Mouse (Mus musculus): ENCODE data around the gene Cd8a. TPM values are rescaled to one million over a fixed set of nuclear protein-coding genes. Genes with fewer than 3 reads are reported as not detected.
A peak's percentile ranks its signal among the peaks of the same experiment; 100 is the strongest.

Gene Cd8a
- total RNA-seq, 2 experiments from 2014 or later: 3.6 TPM; not detected in 1

- DNase-seq: no peak
- intact Hi-C loops (cut with DNase I): no loop called here
Measured at GRCm38 (mm10) chr6:71369416-71369815, 3.8 kb upstream of the Cd8a start.

DNA sequence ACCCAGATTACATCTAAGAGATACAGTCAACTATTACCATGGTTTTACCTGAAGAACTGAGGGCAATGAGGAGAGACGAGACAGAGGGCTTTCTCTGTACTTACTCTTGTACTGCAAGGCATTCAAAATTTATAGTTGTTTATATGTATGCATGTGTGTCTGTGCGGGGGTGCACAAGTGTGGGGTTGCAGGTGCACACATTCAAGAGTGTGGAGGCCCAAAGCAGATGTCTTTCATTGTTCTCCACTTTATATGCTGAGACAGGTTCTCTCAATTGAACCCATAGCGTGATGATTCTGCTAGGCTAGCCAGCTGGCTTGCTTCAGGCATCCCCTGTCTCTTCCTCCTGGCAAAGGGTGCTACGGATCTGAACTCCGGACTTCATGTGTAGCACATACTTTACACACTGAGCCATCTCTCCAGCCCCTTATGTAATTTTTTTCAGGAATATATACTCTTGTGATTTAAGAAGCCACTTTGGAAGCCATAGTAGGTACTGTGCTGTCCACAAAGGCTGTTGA, 2.1 kb upstream of the Cd8a start:
- no peak for DNase-seq
- intact Hi-C loops (cut with DNase I): no loop called here

DNA sequence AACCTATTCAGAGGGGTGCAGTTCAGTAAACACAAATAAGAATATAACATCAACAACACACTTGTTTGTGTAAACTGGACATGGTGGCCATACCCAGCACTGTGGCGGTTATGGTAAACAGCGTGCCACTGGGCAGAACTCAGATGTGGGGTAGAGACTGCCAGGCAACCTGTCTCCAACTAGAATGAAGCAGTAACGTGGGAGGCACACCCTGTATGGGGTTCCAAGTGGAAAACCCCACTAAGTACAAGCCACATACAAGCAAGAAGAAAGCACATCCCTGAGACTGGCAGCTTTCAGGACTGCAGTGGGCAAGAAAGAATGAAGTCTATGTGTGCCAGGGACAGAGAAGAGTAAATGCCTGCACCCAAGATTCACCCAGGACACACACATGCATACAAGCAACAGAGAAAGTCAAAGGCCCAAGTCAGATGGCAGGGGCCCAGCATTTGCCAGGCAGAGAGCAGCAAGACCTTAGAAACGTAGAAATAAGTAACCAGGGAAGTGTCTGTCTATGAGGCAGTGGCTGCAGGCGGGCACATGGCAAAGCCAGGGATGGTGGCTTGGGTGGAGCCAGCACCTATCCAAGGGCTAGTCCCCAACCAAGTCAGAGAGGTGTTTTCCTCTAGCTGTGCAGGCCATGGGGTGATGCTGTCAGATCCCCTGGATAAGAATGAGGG, 1.0 kb upstream of the Cd8a start:
- DNase-seq: no peak
- intact Hi-C loops (cut with DNase I): no loop called here

DNA sequence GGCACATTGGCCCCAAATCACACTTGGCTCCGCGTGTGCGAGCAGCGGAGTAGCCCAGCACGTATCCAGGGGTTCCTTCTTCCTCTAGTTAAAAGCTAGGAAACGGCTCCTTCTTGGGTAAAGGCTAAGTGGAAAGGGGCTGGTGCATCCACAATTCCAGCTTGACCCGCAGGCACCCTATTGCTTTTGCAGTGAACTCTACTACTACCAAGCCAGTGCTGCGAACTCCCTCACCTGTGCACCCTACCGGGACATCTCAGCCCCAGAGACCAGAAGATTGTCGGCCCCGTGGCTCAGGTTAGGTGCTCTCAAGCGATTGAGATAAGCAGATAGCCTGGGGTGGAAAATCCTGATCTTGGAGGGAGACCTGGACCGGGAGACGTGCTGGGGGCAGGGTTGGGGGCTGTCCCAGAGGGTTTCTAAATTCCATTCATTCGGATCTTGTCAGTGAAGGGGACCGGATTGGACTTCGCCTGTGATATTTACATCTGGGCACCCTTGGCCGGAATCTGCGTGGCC, 1.1 kb downstream of the Cd8a start:
- intact Hi-C loops (cut with DNase I): no loop called here
- DNase-seq: no peak

GRCm38 (mm10) chr6:71374921-71375320, 1.7 kb downstream of the Cd8a start:
- intact Hi-C loops (cut with DNase I): no loop called here
- no peak for DNase-seq

DNA sequence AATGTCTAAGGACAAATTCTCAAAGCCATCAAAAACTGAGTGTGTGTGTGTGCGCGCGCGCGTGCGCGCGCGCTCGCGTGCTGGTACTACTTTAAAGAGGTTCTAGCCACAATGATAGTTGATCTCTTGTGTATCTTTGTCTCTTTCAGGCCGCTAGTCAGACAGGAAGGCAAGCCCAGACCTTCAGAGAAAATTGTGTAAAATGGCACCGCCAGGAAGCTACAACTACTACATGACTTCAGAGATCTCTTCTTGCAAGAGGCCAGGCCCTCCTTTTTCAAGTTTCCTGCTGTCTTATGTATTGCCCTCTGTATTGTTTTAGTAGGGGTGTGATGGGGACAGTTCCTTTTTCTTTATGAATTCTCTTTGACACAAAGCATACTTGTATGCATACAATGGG, 3.5 kb downstream of the Cd8a start:
- intact Hi-C loops (cut with DNase I): no loop called here

GRCm38 (mm10) chr6:71381654-71382053, 8.4 kb downstream of the Cd8a start:
- intact Hi-C loops (cut with DNase I): no loop called here
- no peak for DNase-seq

More for the DNA sequence above, 3.5 kb downstream of the Cd8a start:
- DNase-seq: no peak

DNA sequence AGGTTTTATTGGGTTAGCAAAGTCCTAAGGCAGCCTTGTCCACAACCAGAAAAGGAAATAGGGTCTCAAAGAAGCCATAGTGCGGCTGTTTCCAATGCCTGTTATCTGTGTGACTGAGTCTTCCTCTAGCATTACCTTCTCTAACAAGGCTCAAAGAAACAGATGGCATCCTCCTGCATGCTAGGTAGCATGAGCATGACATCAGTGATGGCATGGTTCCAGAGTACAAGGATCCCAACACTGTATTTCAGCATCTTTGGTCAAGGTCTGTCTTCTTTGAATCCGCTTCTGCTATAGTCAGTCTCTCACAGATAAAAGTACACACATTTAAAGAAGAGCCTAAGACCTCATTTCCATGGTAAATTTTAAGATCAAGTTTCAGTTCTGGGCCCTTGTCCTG, 17.3 kb downstream of the Cd8a start:
- intact Hi-C loops (cut with DNase I): no loop called here
- no peak for DNase-seq

DNA sequence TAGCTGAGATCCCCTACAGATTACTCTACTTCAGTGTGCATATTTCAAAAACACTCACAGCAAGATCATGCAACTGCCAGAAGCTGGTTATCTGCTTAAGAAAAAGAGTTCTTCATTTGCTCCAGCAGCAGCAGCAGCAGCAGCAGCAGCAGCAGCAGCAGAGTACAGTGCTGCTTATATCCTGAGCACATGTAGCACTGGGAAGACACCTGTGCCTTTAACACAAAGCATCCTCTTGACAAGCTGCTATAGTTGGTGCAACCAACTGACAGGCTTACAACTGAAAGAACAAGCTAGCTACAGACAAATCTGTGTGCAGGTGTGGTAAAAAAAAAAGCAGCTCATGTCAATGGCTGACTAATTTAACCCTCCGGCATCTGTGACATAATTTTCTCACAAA, 22.8 kb downstream of the Cd8a start:
- intact Hi-C loops (cut with DNase I): loop anchor here (5.0 kb wide), 1 partner anchor 234 kb away; no protein-coding TSS in a partner anchor

DNA sequence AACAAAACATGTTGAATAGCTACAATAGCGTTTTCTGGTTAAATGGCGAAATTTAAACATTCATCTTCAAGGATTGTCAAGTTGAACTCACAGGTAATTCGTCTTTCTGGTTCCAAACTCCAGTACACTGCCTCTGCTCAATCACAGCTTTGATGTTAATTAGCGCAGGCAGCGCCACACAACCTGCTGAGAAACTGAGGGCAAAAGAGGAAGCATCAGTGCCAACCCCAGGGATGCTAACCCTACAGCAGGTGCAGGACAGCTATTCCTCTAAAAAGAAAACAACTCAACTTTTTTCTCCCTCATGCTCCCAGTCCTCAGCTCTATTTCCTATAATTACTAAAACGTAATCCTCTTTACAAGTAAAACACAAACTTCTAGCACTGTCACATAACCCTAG, 23.5 kb downstream of the Cd8a start:
- DNase-seq: no peak
- intact Hi-C loops (cut with DNase I): loop anchor here (5.0 kb wide), 1 partner anchor 234 kb away; no protein-coding TSS in a partner anchor

More for the DNA sequence above, 22.8 kb downstream of the Cd8a start:
- no peak for DNase-seq

DNA sequence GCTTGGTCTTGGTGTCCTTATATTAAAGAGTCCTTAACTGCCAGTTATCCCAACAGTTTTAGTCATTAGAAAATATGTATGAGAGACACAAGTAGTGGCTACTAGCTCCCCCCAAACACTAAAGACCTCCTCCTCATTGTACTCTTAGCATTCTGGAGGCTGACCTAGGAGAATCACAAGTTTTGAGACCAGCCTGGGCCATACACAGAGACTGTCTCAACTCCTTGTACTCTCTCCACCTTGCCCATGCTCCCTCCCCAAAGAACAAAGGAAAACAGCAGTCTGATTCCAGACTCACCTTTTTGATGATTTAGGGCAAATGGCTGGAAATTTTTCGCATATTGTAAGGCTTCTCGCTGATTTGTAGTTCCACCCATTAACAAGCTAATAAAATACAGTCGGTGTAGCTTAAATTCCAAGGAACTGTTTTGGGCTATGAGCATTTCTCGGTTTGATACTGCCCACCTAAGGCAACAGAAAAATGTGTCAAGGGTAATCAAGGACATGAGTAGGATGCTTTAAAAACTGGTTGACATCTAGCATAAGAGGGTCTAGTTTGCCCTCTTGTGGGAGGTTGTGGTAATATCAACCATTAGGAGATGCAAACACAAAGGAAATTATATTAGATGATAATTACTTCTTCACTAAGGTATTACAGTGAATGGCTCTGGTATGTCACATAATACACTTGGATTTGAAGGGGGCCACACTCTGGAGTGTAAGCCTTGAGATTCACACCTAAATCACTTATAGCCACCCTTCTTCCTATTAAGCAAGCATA, 25.8 kb downstream of the Cd8a start:
- DNase-seq: no peak
- intact Hi-C loops (cut with DNase I): loop anchor here (5.0 kb wide), 1 partner anchor 237 kb away; no protein-coding TSS in a partner anchor

- no peak for DNase-seq
- intact Hi-C loops (cut with DNase I): no loop called here
Measured at GRCm38 (mm10) chr6:71414624-71415023, 41.4 kb downstream of the Cd8a start.

DNA sequence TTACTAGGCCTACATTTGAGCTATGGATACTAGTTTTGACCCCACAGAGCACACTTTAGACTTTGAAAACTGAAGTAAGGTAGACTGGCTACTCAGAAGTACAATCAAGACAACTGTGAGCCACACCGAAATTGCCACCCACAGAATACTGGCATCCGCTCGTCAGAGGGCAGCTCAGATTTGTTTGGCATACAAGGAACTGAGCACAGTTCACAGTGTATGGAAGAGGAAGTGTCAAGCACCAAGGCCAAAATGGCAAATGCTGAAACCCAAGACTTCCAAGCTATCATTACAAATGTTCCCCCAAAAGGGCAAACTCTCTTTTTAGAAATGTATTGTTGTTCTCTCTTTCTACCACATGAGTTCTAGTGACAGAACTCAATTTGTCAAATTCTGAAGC, 42.2 kb downstream of the Cd8a start:
- no peak for DNase-seq
- intact Hi-C loops (cut with DNase I): no loop called here

DNA sequence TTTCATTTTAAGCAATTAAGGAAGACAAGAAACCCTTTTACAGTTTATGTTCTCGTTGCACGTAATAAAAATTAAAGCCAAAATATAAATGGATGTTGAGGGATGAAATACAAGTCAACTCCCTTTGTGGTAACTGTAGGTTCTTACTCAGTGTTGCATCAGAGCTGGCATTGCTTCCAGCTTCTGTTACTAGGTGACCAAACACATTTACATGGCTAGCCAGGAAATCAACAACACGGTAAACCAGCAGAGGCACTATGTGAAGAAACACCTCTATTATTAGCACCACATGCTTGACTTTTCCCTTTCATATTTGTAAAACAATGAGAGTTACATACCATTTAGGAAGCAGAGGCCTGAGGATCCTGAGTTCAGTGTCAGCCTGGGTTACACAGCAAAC, 45.6 kb downstream of the Cd8a start:
- intact Hi-C loops (cut with DNase I): no loop called here
- DNase-seq: peak in 1 of 2 experiments; percentile 9

GRCm38 (mm10) chr6:71420848-71421247, 47.6 kb downstream of the Cd8a start:
- intact Hi-C loops (cut with DNase I): loop anchor here (10.0 kb wide), 1 partner anchor 146 kb away; the partner anchor contains the start of gene Krcc1
- no peak for DNase-seq

DNA sequence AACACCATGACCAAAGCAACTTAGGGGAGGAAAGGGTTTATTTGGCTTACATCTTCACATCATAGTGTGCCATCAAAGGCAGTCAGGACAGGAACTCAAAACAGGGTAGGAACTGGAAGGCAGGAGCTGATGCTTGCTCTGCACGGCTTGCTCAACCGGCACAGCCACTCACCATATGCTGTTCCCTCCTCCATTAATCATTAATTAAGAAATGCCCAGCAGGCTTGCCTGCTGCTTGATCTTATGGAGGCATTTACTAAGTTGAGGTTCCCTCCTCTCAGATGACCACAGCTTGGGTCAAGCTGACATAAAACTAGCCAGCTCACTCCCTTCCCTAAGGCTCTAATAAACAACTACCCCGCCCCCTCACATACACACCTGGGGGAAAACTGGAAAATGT, 48.9 kb downstream of the Cd8a start:
- intact Hi-C loops (cut with DNase I): loop anchor here (10.0 kb wide), 1 partner anchor 147 kb away; the partner anchor contains the start of gene Krcc1
- DNase-seq: no peak

GRCm38 (mm10) chr6:71423116-71423515, 49.9 kb downstream of the Cd8a start:
- no peak for DNase-seq
- intact Hi-C loops (cut with DNase I): loop anchor here (10.0 kb wide), 1 partner anchor 148 kb away; the partner anchor contains the start of gene Krcc1

- no peak for DNase-seq
- intact Hi-C loops (cut with DNase I): loop anchor here (10.0 kb wide), 1 partner anchor 151 kb away; the partner anchor contains the start of gene Krcc1
Measured at GRCm38 (mm10) chr6:71425681-71426080, 52.5 kb downstream of the Cd8a start.

DNA sequence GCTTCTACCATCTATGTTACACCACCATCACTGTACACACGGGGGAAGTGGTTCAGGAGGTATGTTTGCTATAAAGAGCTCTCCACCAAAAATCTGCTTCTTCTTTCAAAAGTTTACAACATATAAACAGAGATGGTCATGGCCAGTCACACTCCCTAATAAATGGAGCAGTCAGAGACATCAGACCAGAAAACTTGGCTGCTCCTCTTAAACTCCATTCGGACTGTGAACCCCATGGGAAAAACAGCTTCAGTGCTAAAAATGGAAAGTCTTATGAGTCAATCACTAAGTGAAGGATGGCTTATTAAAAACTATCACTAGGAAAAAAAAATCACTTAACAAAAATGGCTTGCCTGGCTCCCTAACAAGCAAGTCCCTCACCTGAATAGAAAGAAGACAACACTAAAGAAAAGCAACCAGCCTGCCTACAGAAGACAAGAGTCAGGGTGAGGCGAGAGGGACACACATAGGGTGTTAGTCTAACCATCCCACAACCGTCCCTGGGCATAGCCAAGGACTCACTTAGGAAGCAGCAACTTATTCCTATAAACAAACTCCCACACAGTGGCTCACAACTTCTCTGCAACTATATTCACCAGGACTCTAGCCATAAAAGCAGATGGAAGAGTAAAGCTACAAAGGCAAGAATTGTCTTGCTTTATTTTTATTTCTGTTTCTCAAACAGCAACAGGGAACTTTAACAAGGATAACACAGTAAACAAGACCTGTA, 54.9 kb downstream of the Cd8a start:
- no peak for DNase-seq
- intact Hi-C loops (cut with DNase I): loop anchor here (10.0 kb wide), 1 partner anchor 153 kb away; the partner anchor contains the start of gene Krcc1

Data from gastrocnemius, postnatal 36 days (tissue).